Mouse (Mus musculus): ENCODE data around the gene Gabrb3.

DNA sequence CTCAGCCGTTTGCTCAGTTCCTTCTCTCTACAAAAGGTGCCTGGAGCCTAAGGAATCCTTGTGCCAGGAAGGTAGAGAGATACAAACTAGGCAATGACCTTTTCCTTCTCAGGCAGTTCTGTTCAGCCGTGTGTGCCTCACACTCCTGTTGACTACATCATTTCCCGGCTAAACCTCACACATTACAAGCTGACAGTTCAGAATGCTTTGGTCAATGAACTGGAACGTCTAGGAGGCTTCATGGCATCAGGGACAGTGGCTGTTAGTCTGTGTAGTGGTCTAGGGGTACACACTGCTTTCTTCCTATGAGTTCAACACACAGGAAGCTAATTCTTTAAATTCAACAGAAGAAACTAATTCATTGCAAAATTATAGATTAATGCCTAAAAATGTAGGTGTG, 216.2 kb downstream of the Gabrb3 start:
- TF ChIP-seq CTCF (IDR thresholded peaks at IDR 0.05; ENCODE audit: low read depth, low read length): no peak
- no peak for TF ChIP-seq TAL1 (conservative IDR thresholded peaks at IDR 0.05; ENCODE audit: low read depth, low read length)
- no peak for TF ChIP-seq GATA1 (IDR thresholded peaks at IDR 0.05; ENCODE audit: borderline replicate concordance, low read length)

All from G1E (cell line).